1 mouse cellular context compared by ENCODE assay signal in genomic region chr5:77132457-77133135, GRCm38 (mm10).
TF ChIP-seq lines count a peak whose summit lies in the region.

No protein-coding gene starts in this region.

TF ChIP-seq in MEL, 35 proteins besides CTCF, POLR2A, EP300 and RAD21 (continued from another document):
- TF ChIP-seq POLR2AphosphoS5 (IDR thresholded peaks at IDR 0.05; ENCODE audit: borderline replicate concordance, low read depth, low read length) (no peak), JUND (IDR thresholded peaks at IDR 0.05; ENCODE audit: low read depth, low read length) (no peak), ZMIZ1 (IDR thresholded peaks at IDR 0.05; ENCODE audit: low read depth, low read length) (no peak), ZC3H11A (IDR thresholded peaks at IDR 0.05; ENCODE audit: low read depth, low read length) (no peak), NRF1 (IDR thresholded peaks at IDR 0.05; ENCODE audit: insufficient read depth, low read depth, low read length, poor library complexity, severe bottlenecking) (no peak), MAZ (IDR thresholded peaks at IDR 0.05; ENCODE audit: low read depth, low read length) (0 out of 2 replicates have a peak, but pooled peaks have one; percentile 30), USF2 (IDR thresholded peaks at IDR 0.05; ENCODE audit: borderline replicate concordance in 1 of 2, insufficient read depth in 1 of 2, low read depth in 1 of 2, low read length in 2 of 2) (no peak), KAT2A (conservative IDR thresholded peaks at IDR 0.05; ENCODE audit: low read depth, low read length) (no peak), GATA1 (IDR thresholded peaks at IDR 0.05; ENCODE audit: low read depth, low read length) (peak; percentile 63), BHLHE40 (IDR thresholded peaks at IDR 0.05; ENCODE audit: borderline replicate concordance, low read depth, low read length) (no peak), ZKSCAN1 (IDR thresholded peaks at IDR 0.05; ENCODE audit: low read depth, low read length) (peak; percentile 35; the same call in 1 of the 2 replicates), POLR2AphosphoS2 (IDR thresholded peaks at IDR 0.05; ENCODE audit: low read length) (no peak), E2F4 (IDR thresholded peaks at IDR 0.05; ENCODE audit: borderline replicate concordance, low read depth, low read length) (no peak), MYC (IDR thresholded peaks at IDR 0.05; ENCODE audit: low read depth, low read length) (0 out of 2 replicates have a peak, but pooled peaks have one; percentile 48), SIN3A (IDR thresholded peaks at IDR 0.05; ENCODE audit: low read length) (peak; percentile 48), ELF1 (IDR thresholded peaks at IDR 0.05; ENCODE audit: low read depth, low read length) (no peak)
